Mouse (Mus musculus) v-Abl transformed pro-B cells (cell line): ENCODE results near the gene Tasp1.
"Not testable (repeated sequence)": the region's sequence is repeated elsewhere in the genome, so short reads cannot be mapped to it uniquely, and the experiment has no call there.

Source experiments
- in situ Hi-C, 2 experiments: fragments of 400-800 bp; cut with MboI; formaldehyde crosslinking; loops; one replicate each; pipeline ENCODE4 v1.15.1; 2025; ENCODE audit not compliant: unreplicated experiment in 2 of 2

Gene Tasp1

DNA sequence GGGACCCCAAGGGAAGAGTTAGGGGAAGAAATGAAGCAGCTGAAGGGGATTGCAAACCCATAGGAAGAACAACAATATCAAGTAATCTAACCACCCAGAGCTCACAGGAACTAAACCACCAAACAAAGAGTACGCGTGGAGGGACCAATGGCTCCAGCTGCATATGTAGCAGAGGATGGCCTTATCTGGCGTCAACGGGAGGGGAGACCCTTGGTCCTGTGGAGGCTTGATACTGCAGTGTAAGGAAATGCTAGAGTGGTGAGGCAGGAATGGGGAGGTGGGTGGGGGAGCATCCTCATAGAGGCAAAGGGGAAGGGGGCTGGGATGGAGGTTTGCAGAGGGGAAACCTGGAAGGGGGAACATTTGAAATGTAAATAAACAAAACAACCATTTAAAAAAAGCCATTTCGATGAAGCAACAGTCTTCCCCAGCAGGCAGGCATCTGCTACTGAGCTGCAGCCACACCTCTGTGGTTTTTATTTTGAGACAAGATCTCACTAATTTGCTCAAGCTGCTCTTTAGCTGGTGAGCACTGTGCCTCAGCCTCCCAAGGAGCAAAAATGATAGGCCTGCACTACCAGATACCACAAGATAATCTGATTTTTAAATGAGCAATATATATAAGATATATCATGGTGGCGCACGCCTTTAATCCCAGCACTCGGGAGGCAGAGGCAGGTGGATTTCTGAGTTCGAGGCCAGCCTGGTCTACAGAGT is 160.0 kb downstream of the Tasp1 start:
- in situ Hi-C loops = no loop called here

DNA sequence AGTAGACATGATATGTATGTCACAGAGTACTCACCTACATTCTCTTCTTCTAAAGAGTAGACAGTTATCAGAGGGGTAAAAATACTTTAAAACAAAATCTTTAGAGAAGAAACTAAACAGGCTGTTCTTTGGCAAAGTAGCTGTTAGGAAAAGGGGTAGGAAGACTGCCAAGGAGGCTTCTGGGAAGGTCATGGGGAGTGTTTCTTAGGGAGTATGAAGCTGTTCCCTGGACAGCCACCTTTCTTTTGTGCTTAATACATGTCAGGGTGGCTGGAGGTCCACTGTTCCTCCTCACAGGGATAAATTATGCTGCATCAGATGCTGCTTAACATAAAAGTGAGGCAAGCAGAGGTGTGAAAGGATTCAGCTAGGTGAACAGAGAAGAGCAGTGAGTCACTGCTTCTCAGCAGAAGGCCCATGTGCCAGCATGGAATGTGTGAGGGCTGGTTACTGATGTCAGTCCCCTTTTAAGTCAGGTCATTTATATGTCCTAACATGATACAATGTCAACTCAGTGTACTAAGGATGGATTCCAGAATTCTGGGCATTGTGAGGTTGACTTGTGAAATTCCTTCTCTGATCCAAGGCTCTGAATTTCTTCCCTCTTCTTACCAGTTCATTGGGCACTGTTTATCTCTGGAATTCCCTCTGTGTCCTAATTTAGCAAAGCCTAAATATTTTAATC is 175.1 kb downstream of the Tasp1 start:
- in situ Hi-C loops = no loop called here

- in situ Hi-C loops = no loop called here
These were observed 182.4 kb downstream of the Tasp1 start for GRCm38 (mm10) chr2:139884264-139884637.

DNA sequence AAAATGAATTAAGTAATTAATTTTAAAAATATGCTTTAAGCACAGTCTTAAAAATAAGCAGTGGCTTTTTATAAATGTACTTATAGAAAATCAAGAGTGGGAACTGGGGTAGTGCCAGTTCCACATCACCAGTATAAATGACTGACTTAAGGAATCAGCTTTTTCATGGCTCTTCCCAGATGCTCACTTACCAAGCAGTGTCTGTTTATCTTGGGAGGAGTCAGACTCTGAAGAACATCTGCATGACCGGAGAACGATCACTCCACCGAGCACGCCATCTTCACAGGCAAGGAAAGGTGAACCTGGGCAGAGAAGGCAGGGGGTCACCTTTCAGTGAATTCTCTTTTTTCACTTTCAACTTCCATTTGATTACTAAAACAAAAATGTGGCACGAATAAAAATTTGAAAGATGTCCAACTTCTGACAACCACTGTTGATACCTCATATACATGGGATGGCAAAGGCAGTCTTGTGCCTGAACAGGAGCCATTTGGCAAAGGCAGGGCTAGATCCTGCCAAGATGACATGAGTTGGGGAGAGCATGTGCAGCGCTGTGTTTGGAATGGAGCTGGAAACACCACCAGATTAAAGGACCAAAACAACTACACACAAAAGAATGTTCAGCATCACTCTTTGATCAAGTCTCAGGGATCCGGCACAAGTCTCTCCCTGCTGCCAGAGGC is 182.9 kb downstream of the Tasp1 start:
- in situ Hi-C loops = no loop called here

GRCm38 (mm10) chr2:139878052-139878621 is 188.5 kb downstream of the Tasp1 start:
- in situ Hi-C loops = no loop called here

- in situ Hi-C loops = no loop called here
These were observed 190.7 kb downstream of the Tasp1 start for GRCm38 (mm10) chr2:139875876-139876275.

- in situ Hi-C loops = no loop called here
These were observed 192.4 kb downstream of the Tasp1 start for GRCm38 (mm10) chr2:139874173-139874572.

DNA sequence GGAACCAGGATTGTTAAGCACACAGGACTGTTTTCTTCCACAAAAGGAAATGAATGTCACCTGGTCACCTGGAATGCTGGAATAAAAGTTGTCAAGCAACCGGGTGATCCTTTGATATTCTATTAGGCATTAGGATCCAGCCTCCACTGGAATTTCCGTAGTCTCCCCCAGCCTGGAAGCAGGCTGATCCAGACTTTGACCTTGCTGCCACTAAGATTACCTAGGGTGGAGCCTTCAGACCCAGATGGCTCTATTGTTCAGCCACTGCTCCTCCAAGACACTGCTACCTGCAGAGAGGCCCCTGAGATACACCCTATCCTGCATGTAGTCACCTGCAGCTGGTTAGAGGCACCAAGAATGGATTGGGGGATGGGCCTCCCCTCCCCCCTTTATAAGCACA is 192.8 kb downstream of the Tasp1 start:
- in situ Hi-C loops = no loop called here

GRCm38 (mm10) chr2:139869071-139869470 is 197.5 kb downstream of the Tasp1 start:
- in situ Hi-C loops = not testable (repeated sequence)

DNA sequence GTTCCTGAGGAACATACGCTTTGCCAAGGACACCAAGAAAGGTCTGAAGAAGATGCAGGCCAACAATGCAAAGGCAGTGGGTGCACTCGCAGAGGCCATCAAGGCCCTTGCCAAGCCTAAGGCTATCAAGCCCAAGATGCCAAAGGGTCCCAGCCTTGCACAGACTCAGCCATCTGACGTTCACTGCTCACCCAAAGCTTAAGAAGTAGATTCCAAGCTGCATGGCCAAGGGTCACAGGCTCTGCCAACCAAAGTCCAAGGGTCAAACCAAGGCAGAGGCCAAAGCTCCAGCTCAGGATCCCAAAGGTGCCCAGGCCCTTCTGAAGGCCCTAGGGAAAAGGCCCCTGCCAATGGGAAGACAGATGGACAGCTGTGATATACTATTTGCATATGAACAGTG is 203.2 kb downstream of the Tasp1 start:
- in situ Hi-C loops = not testable (repeated sequence)

DNA sequence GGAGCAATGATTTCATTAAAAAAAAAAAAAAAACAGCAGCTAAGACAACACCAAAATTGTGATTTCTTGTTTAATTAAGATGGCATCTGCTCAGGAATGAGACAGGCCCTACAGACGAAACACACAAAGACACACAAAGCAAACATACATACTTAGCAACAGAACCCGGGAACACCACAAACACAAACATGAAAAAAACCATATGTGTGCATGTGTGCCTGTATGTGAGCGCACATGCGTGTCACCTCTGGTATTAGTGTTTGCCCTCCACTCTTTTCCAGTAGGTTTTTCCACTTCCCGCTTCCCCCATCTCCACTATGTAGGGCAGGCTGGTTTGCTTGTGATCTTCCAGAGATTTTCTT is 206.5 kb downstream of the Tasp1 start:
- in situ Hi-C loops = no loop called here

DNA sequence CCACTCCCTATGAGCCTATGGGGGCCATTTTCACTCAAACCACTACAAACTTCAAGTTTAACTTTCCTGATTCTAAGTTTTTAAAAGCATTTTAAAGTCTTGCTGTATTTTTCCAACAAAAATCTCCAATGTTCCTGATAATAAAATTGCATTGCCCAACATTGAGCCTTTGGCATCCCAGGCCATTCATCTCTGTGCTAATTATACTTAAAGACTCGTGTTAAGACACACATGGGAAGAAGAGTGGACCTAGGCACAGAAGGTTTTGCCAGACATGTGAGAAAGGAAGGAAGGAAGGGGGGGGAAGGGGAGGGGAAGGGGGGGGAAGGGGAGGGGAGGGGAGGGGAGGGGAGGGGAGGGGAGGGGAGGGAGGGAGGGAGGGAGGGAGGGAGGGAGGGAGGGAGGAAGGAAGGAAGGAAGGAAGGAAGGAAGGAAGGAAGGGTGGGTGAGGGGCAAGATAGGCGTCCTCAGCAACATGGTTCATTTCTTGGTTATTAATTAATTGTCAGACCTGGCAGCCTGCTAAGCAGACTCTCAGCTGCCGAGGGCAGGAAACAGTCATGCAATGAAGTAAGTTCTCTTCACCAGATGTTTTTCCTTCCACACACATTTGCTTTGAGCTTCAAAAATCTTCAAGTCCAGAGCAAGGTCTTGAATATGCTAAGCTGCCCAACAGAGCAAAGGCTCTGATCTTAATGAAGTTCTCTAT is 207.0 kb downstream of the Tasp1 start:
- in situ Hi-C loops = no loop called here

DNA sequence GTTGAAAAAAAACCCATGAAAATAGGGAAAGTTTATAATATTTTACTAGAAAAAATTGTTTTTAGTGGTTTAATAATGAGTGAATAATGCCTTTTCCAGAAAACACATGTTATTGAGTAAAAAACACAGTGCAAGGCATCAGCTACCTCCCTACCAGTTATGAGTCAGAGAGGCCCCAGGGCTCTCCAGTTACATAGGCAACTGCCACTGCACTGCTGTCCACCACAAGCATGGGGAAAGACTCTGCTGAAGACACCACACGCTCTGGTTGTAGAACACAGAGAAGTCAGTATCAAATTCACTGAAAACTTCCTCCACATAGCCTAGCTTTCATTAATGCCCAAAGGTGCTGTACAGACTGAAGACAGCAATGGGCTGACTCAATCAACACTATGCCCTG is 217.0 kb downstream of the Tasp1 start:
- in situ Hi-C loops = no loop called here

DNA sequence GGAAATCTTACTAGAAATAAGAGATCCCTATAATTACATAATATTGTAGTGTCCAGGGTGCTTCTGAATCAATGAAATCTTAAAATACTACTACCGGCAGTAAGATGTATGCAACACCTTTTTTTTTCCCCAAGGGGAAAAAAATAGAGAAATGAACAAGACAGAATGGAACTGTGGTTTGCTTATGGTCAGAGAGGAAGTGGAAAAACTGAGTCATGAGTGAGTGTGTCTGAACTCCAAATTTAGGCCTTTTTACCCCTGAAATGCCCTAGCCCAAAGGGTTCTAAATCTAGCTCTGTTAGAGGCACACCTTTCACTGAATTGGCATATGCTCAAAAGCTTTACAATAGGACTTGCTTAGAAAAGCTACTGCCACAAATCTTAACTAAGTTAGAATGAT is 225.2 kb downstream of the Tasp1 start:
- in situ Hi-C loops = no loop called here

- in situ Hi-C loops = no loop called here
These were observed 225.7 kb downstream of the Tasp1 start for GRCm38 (mm10) chr2:139840941-139841340.

- in situ Hi-C loops = no loop called here
These were observed 244.8 kb downstream of the Tasp1 start for GRCm38 (mm10) chr2:139821589-139822378.

GRCm38 (mm10) chr2:139817275-139817674 is 249.3 kb downstream of the Tasp1 start:
- in situ Hi-C loops = no loop called here

GRCm38 (mm10) chr2:139807887-139808286 is 258.7 kb downstream of the Tasp1 start:
- in situ Hi-C loops = no loop called here

GRCm38 (mm10) chr2:139804041-139804440 is 262.6 kb downstream of the Tasp1 start:
- in situ Hi-C loops = no loop called here
